Mouse (Mus musculus) limb, embryonic 14.5 days (tissue): ENCODE measurements at regions not wholly inside any gene's neighbourhood (a gene's known extent, or its start where the extent isn't known, plus 50 kb on each side); places are given as distances from the start of the nearest gene placed in this dataset.
A peak's percentile ranks its signal among the peaks of the same experiment; 100 is the strongest.
"Not testable (repeated sequence)": the region's sequence is repeated elsewhere in the genome, so short reads cannot be mapped to it uniquely, and the experiment has no call there.

Source experiments
- ATAC-seq: fragments of 200-750 bp; cut with Nextera tagmentation; 2 replicates; pipeline ENCODE4 v1.8.0; 2017; ENCODE audit warnings: low read depth, moderate number of reproducible peaks, moderate TSS enrichment; ENCODE audit not compliant: low FRiP score
- DNase-seq: peaks from one replicate; pipeline ENCODE4 v3.0.0-alpha.2; 2015; ENCODE audit warnings: low spot score
- H3K27ac ChIP-seq: fragments of 300-500 bp; sonication (generic); replicated peaks from 2 replicates; pipeline ENCODE4 v1.5.1; 2014; ENCODE audit warnings: low read depth, mild to moderate bottlenecking, low read length, moderate library complexity, mixed read lengths
- H3K27me3 ChIP-seq: fragments of 300-500 bp; sonication (generic); 2 replicates; pipeline ENCODE4 v1.6.1; 2014; ENCODE audit warnings: low read length, mixed read lengths; ENCODE audit not compliant: control insufficient read depth, insufficient read depth
- H3K36me3 ChIP-seq: fragments of 300-500 bp; sonication (generic); 2 replicates; pipeline ENCODE4 v1.6.1; 2014; ENCODE audit warnings: mild to moderate bottlenecking, low read length, moderate library complexity, mixed read lengths; ENCODE audit not compliant: control insufficient read depth, insufficient read depth
- H3K4me1 ChIP-seq: fragments of 300-500 bp; sonication (generic); 2 replicates; pipeline ENCODE4 v1.6.1; 2014; ENCODE audit warnings: antibody characterized with exemption, low read length, mixed read lengths; ENCODE audit not compliant: control insufficient read depth, insufficient read depth
- H3K4me2 ChIP-seq: fragments of 300-500 bp; sonication (generic); replicated peaks from 2 replicates; pipeline ENCODE4 v1.6.1; 2014; ENCODE audit warnings: low read depth, mild to moderate bottlenecking, low read length, moderate library complexity; ENCODE audit not compliant: severe bottlenecking
- H3K4me3 ChIP-seq: fragments of 300-500 bp; sonication (generic); replicated peaks from 2 replicates; pipeline ENCODE4 v1.5.1; 2014; ENCODE audit warnings: low read length
- H3K9ac ChIP-seq: fragments of 300-500 bp; sonication (generic); 2 replicates; pipeline ENCODE4 v1.6.1; 2014; ENCODE audit warnings: mild to moderate bottlenecking, low read depth, low read length, moderate library complexity; ENCODE audit not compliant: severe bottlenecking
- H3K9me3 ChIP-seq: fragments of 300-500 bp; sonication (generic); 2 replicates; pipeline ENCODE4 v1.6.1; 2016; ENCODE audit warnings: low read length; ENCODE audit not compliant: control insufficient read depth
- POLR2A ChIP-seq: fragments of 200-500 bp; IDR thresholded peaks from 2 replicates; pipeline ENCODE4 v1.8.0; 2012; ENCODE audit warnings: inconsistent platforms, mild to moderate bottlenecking, moderate library complexity, borderline replicate concordance; ENCODE audit not compliant: insufficient read depth, insufficient read length; ENCODE audit errors: extremely low read depth
- WGBS: fragments of 180-500 bp; shearing (Covaris S2); extraction: QIAGEN DNeasy Blood & Tissue Kit; methylation state at CpG from one replicate; pipeline ENCODE4 v1.1.7; 2014; 5-methylcytosine and 5-hydroxymethylcytosine counted together

GRCm38 (mm10) chr8:97251458-97251865 lies 1363.1 kb upstream of the Got2 start:
- Histone ChIP-seq H3K4me1 (peaks cover 3% of the 10 kb centered on the region; the same call in 1 of the 2 replicates), H3K36me3 (no peaks in the 10 kb centered on the region), H3K9ac (no peak overlapping the region), H3K27ac (no peak overlapping the region), H3K4me2 (peak overlapping the region; percentile 28; the same call in 1 of the 2 replicates), H3K9me3 (no peaks in the 10 kb centered on the region), H3K4me3 (no peak overlapping the region), H3K27me3 (no peaks in the 10 kb centered on the region)
- ATAC-seq (peak; percentile 89), DNase-seq (peak; percentile 86)
- TF ChIP-seq POLR2A: no peak
- WGBS: 9% methylated on average over 5 of the region's 5 CpGs

- DNase-seq: no peak
- TF ChIP-seq POLR2A: no peak
- H3K4me3 ChIP-seq: no peak overlapping the region
Measured at GRCm38 (mm10) chr8:97234551-97235107, 1346.3 kb upstream of the Got2 start.

GRCm38 (mm10) chr8:97232619-97233376 lies 1344.5 kb upstream of the Got2 start:
- H3K9me3 ChIP-seq: no peaks in the 10 kb centered on the region
- 44% methylated on average over 2 of the region's 2 CpGs for WGBS
- H3K4me2 ChIP-seq: no peak overlapping the region
- H3K27me3 ChIP-seq: no peaks in the 10 kb centered on the region
- H3K4me1 ChIP-seq: no peaks in the 10 kb centered on the region
- no peak overlapping the region for H3K9ac ChIP-seq
- TF ChIP-seq POLR2A: no peak
- no peak overlapping the region for H3K27ac ChIP-seq
- no peak for ATAC-seq
- H3K4me3 ChIP-seq: no peak overlapping the region
- DNase-seq: no peak
- no peaks in the 10 kb centered on the region for H3K36me3 ChIP-seq

More at GRCm38 (mm10) chr8:97234551-97235107, 1346.3 kb upstream of the Got2 start:
- Histone ChIP-seq H3K27ac (no peak overlapping the region), H3K4me2 (no peak overlapping the region), H3K36me3 (no peaks in the 10 kb centered on the region), H3K9ac (no peak overlapping the region), H3K4me1 (no peaks in the 10 kb centered on the region), H3K27me3 (no peaks in the 10 kb centered on the region), H3K9me3 (no peaks in the 10 kb centered on the region)
- 71% methylated on average over 4 of the region's 4 CpGs for WGBS
- no peak for ATAC-seq

- no peaks in the 10 kb centered on the region for H3K27me3 ChIP-seq
- no peak overlapping the region for H3K4me3 ChIP-seq
- 88% methylated on average over 5 of the region's 5 CpGs for WGBS
- H3K27ac ChIP-seq: no peak overlapping the region
- no peaks in the 10 kb centered on the region for H3K36me3 ChIP-seq
- DNase-seq (no peak), ATAC-seq (no peak)
- no peaks in the 10 kb centered on the region for H3K9me3 ChIP-seq
- H3K4me1 ChIP-seq: no peaks in the 10 kb centered on the region
- TF ChIP-seq POLR2A: no peak
- H3K9ac ChIP-seq: no peak overlapping the region
- H3K4me2 ChIP-seq: no peak overlapping the region
Measured at GRCm38 (mm10) chr8:97231652-97232051, 1343.3 kb upstream of the Got2 start.

- no peaks in the 10 kb centered on the region for H3K36me3 ChIP-seq
- no peaks in the 10 kb centered on the region for H3K9me3 ChIP-seq
- DNase-seq (no peak), ATAC-seq (no peak)
- H3K4me2 ChIP-seq: no peak overlapping the region
- no peak for TF ChIP-seq POLR2A
- no peaks in the 10 kb centered on the region for H3K27me3 ChIP-seq
- 92% methylated on average over 1 of the region's 1 CpGs for WGBS
- H3K27ac ChIP-seq: no peak overlapping the region
- H3K4me3 ChIP-seq: no peak overlapping the region
- no peak overlapping the region for H3K9ac ChIP-seq
- no peaks in the 10 kb centered on the region for H3K4me1 ChIP-seq
Measured at GRCm38 (mm10) chr8:97191806-97192205, 1303.5 kb upstream of the Got2 start.

- H3K27me3 ChIP-seq, H3K4me2 ChIP-seq, H3K4me1 ChIP-seq, H3K9ac ChIP-seq, H3K27ac ChIP-seq, ATAC-seq, H3K9me3 ChIP-seq, DNase-seq, H3K4me3 ChIP-seq, H3K36me3 ChIP-seq: not testable (repeated sequence)
- WGBS: 93% methylated on average over 13 of the region's 13 CpGs
Measured at GRCm38 (mm10) chr8:97183831-97184230, 1295.5 kb upstream of the Got2 start.

- not testable (repeated sequence) for ATAC-seq, H3K9ac ChIP-seq, H3K4me2 ChIP-seq, DNase-seq, H3K9me3 ChIP-seq, H3K4me1 ChIP-seq, H3K27me3 ChIP-seq, H3K4me3 ChIP-seq, H3K27ac ChIP-seq, H3K36me3 ChIP-seq
Measured at GRCm38 (mm10) chr8:97182456-97182855, 1294.1 kb upstream of the Got2 start.
